Mouse (Mus musculus): ENCODE data around the gene Jam3. TPM values are rescaled to one million over a fixed set of nuclear protein-coding genes. Genes with fewer than 3 reads are reported as not detected.

The Jam3 gene
- polyA plus RNA-seq, 1 experiment = 2.5 TPM

- H3K4me1 ChIP-seq (replicated peaks; ENCODE audit: control insufficient read depth, insufficient read depth, low read length) = no peaks in the 10 kb centered on the region
- no peak overlapping the region for H3K4me3 ChIP-seq (ENCODE audit: control insufficient read depth, insufficient read depth, low read length)
- H3K27me3 ChIP-seq (ENCODE audit: control insufficient read depth, insufficient read depth, low read length) = no peaks in the 10 kb centered on the region
- H3K27ac ChIP-seq (ENCODE audit: control insufficient read depth, insufficient read depth, low read length) = no peak overlapping the region
- H3K36me3 ChIP-seq (ENCODE audit: control insufficient read depth, insufficient read depth, low read length) = no peaks in the 10 kb centered on the region
- TF ChIP-seq POLR2A (IDR thresholded peaks at IDR 0.05; ENCODE audit: control insufficient read depth, extremely low read depth, insufficient read depth, low read length, poor library complexity) = no peak
- DNase-seq = no peak
Observed at GRCm38 (mm10) chr9:27185820-27186219, 30.6 kb upstream of the Jam3 start.

- TF ChIP-seq CTCF (IDR thresholded peaks at IDR 0.05; ENCODE audit: borderline replicate concordance, control insufficient read depth, extremely low read depth, insufficient read depth, low read length, poor library complexity) (no peak), POLR2A (IDR thresholded peaks at IDR 0.05; ENCODE audit: control insufficient read depth, extremely low read depth, insufficient read depth, low read length, poor library complexity) (no peak)
- H3K27ac ChIP-seq (ENCODE audit: control insufficient read depth, insufficient read depth, low read length) = no peak overlapping the region
- H3K4me1 ChIP-seq (replicated peaks; ENCODE audit: control insufficient read depth, insufficient read depth, low read length) = no peaks in the 10 kb centered on the region
- H3K27me3 ChIP-seq (ENCODE audit: control insufficient read depth, insufficient read depth, low read length) = no peaks in the 10 kb centered on the region
- no peak overlapping the region for H3K4me3 ChIP-seq (ENCODE audit: control insufficient read depth, insufficient read depth, low read length)
- 86% methylated on average over 5 of the region's 5 CpGs for WGBS
- H3K36me3 ChIP-seq (ENCODE audit: control insufficient read depth, insufficient read depth, low read length) = no peaks in the 10 kb centered on the region
- DNase-seq = no peak
Observed at GRCm38 (mm10) chr9:27182087-27182486, 26.9 kb upstream of the Jam3 start.

- TF ChIP-seq CTCF (IDR thresholded peaks at IDR 0.05; ENCODE audit: borderline replicate concordance, control insufficient read depth, extremely low read depth, insufficient read depth, low read length, poor library complexity) (no peak), POLR2A (IDR thresholded peaks at IDR 0.05; ENCODE audit: control insufficient read depth, extremely low read depth, insufficient read depth, low read length, poor library complexity) (no peak)
- no peaks in the 10 kb centered on the region for H3K4me1 ChIP-seq (replicated peaks; ENCODE audit: control insufficient read depth, insufficient read depth, low read length)
- H3K4me3 ChIP-seq (ENCODE audit: control insufficient read depth, insufficient read depth, low read length) = no peak overlapping the region
- no peak for DNase-seq
- H3K36me3 ChIP-seq (ENCODE audit: control insufficient read depth, insufficient read depth, low read length) = no peaks in the 10 kb centered on the region
- H3K27ac ChIP-seq (ENCODE audit: control insufficient read depth, insufficient read depth, low read length) = no peak overlapping the region
- no peaks in the 10 kb centered on the region for H3K27me3 ChIP-seq (ENCODE audit: control insufficient read depth, insufficient read depth, low read length)
- WGBS = 60% methylated on average over 3 of the region's 3 CpGs
Observed at GRCm38 (mm10) chr9:27180492-27180891, 25.3 kb upstream of the Jam3 start.

- 91% methylated on average over 4 of the region's 4 CpGs for WGBS
- H3K4me3 ChIP-seq (ENCODE audit: control insufficient read depth, insufficient read depth, low read length) = no peak overlapping the region
- no peaks in the 10 kb centered on the region for H3K27me3 ChIP-seq (ENCODE audit: control insufficient read depth, insufficient read depth, low read length)
Observed at GRCm38 (mm10) chr9:27178935-27179334, 23.7 kb upstream of the Jam3 start.

GRCm38 (mm10) chr9:27176154-27176553 lies 20.9 kb upstream of the Jam3 start:
- 35% methylated on average over 2 of the region's 2 CpGs for WGBS

More at GRCm38 (mm10) chr9:27178935-27179334, 23.7 kb upstream of the Jam3 start:
- Histone ChIP-seq H3K27ac (ENCODE audit: control insufficient read depth, insufficient read depth, low read length) (no peak overlapping the region), H3K4me1 (replicated peaks; ENCODE audit: control insufficient read depth, insufficient read depth, low read length) (no peaks in the 10 kb centered on the region), H3K36me3 (ENCODE audit: control insufficient read depth, insufficient read depth, low read length) (no peaks in the 10 kb centered on the region)
- TF ChIP-seq CTCF (IDR thresholded peaks at IDR 0.05; ENCODE audit: borderline replicate concordance, control insufficient read depth, extremely low read depth, insufficient read depth, low read length, poor library complexity) = no peak
- TF ChIP-seq POLR2A (IDR thresholded peaks at IDR 0.05; ENCODE audit: control insufficient read depth, extremely low read depth, insufficient read depth, low read length, poor library complexity) = no peak
- no peak for DNase-seq

GRCm38 (mm10) chr9:27175682-27176081 lies 20.5 kb upstream of the Jam3 start:
- TF ChIP-seq CTCF (IDR thresholded peaks at IDR 0.05; ENCODE audit: borderline replicate concordance, control insufficient read depth, extremely low read depth, insufficient read depth, low read length, poor library complexity) (no peak), POLR2A (IDR thresholded peaks at IDR 0.05; ENCODE audit: control insufficient read depth, extremely low read depth, insufficient read depth, low read length, poor library complexity) (no peak)
- no peak for DNase-seq
- H3K36me3 ChIP-seq (ENCODE audit: control insufficient read depth, insufficient read depth, low read length) = no peaks in the 10 kb centered on the region
- H3K27me3 ChIP-seq (ENCODE audit: control insufficient read depth, insufficient read depth, low read length) = no peaks in the 10 kb centered on the region
- 90% methylated on average over 6 of the region's 6 CpGs for WGBS
- no peaks in the 10 kb centered on the region for H3K4me1 ChIP-seq (replicated peaks; ENCODE audit: control insufficient read depth, insufficient read depth, low read length)
- no peak overlapping the region for H3K27ac ChIP-seq (ENCODE audit: control insufficient read depth, insufficient read depth, low read length)
- no peak overlapping the region for H3K4me3 ChIP-seq (ENCODE audit: control insufficient read depth, insufficient read depth, low read length)

More at GRCm38 (mm10) chr9:27176154-27176553, 20.9 kb upstream of the Jam3 start:
- Histone ChIP-seq H3K27me3 (ENCODE audit: control insufficient read depth, insufficient read depth, low read length) (no peaks in the 10 kb centered on the region), H3K36me3 (ENCODE audit: control insufficient read depth, insufficient read depth, low read length) (no peaks in the 10 kb centered on the region), H3K4me3 (ENCODE audit: control insufficient read depth, insufficient read depth, low read length) (no peak overlapping the region), H3K4me1 (replicated peaks; ENCODE audit: control insufficient read depth, insufficient read depth, low read length) (no peaks in the 10 kb centered on the region), H3K27ac (ENCODE audit: control insufficient read depth, insufficient read depth, low read length) (no peak overlapping the region)
- TF ChIP-seq CTCF (IDR thresholded peaks at IDR 0.05; ENCODE audit: borderline replicate concordance, control insufficient read depth, extremely low read depth, insufficient read depth, low read length, poor library complexity) = no peak
- no peak for TF ChIP-seq POLR2A (IDR thresholded peaks at IDR 0.05; ENCODE audit: control insufficient read depth, extremely low read depth, insufficient read depth, low read length, poor library complexity)
- no peak for DNase-seq

- DNase-seq = no peak
- 88% methylated on average over 13 of the region's 13 CpGs for whole genome bisulfite sequencing
- no peak overlapping the region for H3K27ac ChIP-seq (ENCODE audit: control insufficient read depth, insufficient read depth, low read length)
Observed at GRCm38 (mm10) chr9:27175241-27175640, 20.0 kb upstream of the Jam3 start.

More at GRCm38 (mm10) chr9:27175241-27175640, 20.0 kb upstream of the Jam3 start:
- Histone ChIP-seq H3K27me3 (ENCODE audit: control insufficient read depth, insufficient read depth, low read length) (no peaks in the 10 kb centered on the region), H3K36me3 (ENCODE audit: control insufficient read depth, insufficient read depth, low read length) (no peaks in the 10 kb centered on the region), H3K4me1 (replicated peaks; ENCODE audit: control insufficient read depth, insufficient read depth, low read length) (no peaks in the 10 kb centered on the region), H3K4me3 (ENCODE audit: control insufficient read depth, insufficient read depth, low read length) (no peak overlapping the region)
- TF ChIP-seq CTCF (IDR thresholded peaks at IDR 0.05; ENCODE audit: borderline replicate concordance, control insufficient read depth, extremely low read depth, insufficient read depth, low read length, poor library complexity) = no peak
